Mouse (Mus musculus) hindbrain, embryonic 11.5 days (tissue): Measurements from ENCODE around the gene Guca1a. TPM values are rescaled to one million over a fixed set of nuclear protein-coding genes. Genes with fewer than 3 reads are reported as not detected.

Experiments
- ATAC-seq: fragments of 200-750 bp; cut with Nextera tagmentation; 2 replicates; pipeline ENCODE4 v1.8.0; 2017; ENCODE audit warnings: mild to moderate bottlenecking, moderate TSS enrichment, moderate library complexity; ENCODE audit not compliant: low FRiP score
- DNase-seq: peaks from one replicate; pipeline ENCODE4 v3.0.0-alpha.2; 2015; ENCODE audit warnings: low spot score
- H3K27ac ChIP-seq: fragments of 300-500 bp; sonication (generic); 2 replicates; pipeline ENCODE4 v1.5.1; 2014; ENCODE audit warnings: mild to moderate bottlenecking, low read depth, low read length
- H3K27me3 ChIP-seq: fragments of 300-500 bp; sonication (generic); 2 replicates; pipeline ENCODE4 v1.6.1; 2014; ENCODE audit warnings: mild to moderate bottlenecking, low read length, moderate library complexity, mixed read lengths; ENCODE audit not compliant: control insufficient read depth, insufficient read depth
- H3K36me3 ChIP-seq: fragments of 300-500 bp; sonication (generic); 2 replicates; pipeline ENCODE4 v1.6.1; 2014; ENCODE audit warnings: mild to moderate bottlenecking, low read length, moderate library complexity, mixed read lengths; ENCODE audit not compliant: control insufficient read depth, insufficient read depth
- H3K4me1 ChIP-seq: fragments of 300-500 bp; sonication (generic); replicated peaks from 2 replicates; pipeline ENCODE4 v1.6.1; 2014; ENCODE audit warnings: low read length, mixed read lengths; ENCODE audit not compliant: control insufficient read depth, insufficient read depth
- H3K4me2 ChIP-seq: fragments of 300-500 bp; sonication (generic); replicated peaks from 2 replicates; pipeline ENCODE4 v1.6.1; 2014; ENCODE audit warnings: mild to moderate bottlenecking, low read depth, low read length
- H3K4me3 ChIP-seq: fragments of 300-500 bp; sonication (generic); 2 replicates; pipeline ENCODE4 v1.5.1; 2014; ENCODE audit warnings: low read depth, low read length
- H3K9ac ChIP-seq: fragments of 300-500 bp; sonication (generic); 2 replicates; pipeline ENCODE4 v1.6.1; 2014; ENCODE audit warnings: low read depth, low read length
- H3K9me3 ChIP-seq: fragments of 300-500 bp; sonication (generic); 2 replicates; pipeline ENCODE4 v1.6.1; 2016; ENCODE audit warnings: low read length; ENCODE audit not compliant: control insufficient read depth
- WGBS: fragments of 180-500 bp; shearing (Covaris S2); extraction: QIAGEN DNeasy Blood & Tissue Kit; methylation state at CpG from one replicate; pipeline ENCODE4 v1.1.7; 2014; 5-methylcytosine and 5-hydroxymethylcytosine counted together
- polyA plus RNA-seq: library from polyadenylated mRNA; unstranded; fragments of >200 nt; fragmentation: Nextera tagmentation; extraction: Ambion mirVana; gene quantifications from 2 replicates; pipeline ENCODE4 v1.2.1, GENCODE M21; 2014

Guca1a gene
- polyA plus RNA-seq, 1 experiment from 2014 or later, result 1.3 TPM

DNA sequence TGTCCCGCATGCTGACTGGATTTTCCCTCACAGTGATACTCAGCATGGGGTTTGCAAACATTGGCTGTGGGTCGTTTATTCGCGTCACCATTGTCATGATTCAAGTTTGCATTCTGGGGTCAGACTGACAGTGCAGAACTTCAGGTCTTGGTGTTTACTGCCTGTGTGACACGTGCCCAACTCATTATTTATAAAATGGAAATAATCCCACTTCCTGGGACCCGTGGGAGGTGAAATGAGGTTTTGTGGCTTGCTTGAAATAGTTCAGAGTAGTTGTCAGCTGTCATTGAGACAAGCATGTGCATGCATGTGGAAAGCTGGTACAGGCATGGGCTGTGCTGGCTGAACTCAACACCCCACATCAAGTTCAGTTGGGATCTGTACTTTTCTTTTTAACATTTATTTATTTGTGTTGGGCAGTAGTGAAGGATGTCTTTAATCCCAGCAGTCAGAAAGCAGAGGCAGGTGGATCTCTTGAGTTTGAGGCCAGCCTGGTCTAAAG, 23.6 kb downstream of the Guca1a start:
- H3K4me3 ChIP-seq, result no peak overlapping the region
- WGBS, result 92% methylated on average over 6 of the region's 6 CpGs
- H3K9ac ChIP-seq, result no peak overlapping the region
- no peak overlapping the region for H3K27ac ChIP-seq
- H3K36me3 ChIP-seq, result peaks cover 9% of the 10 kb centered on the region; the same call in 1 of the 2 replicates
- no peaks in the 10 kb centered on the region for H3K4me1 ChIP-seq
- H3K9me3 ChIP-seq, result no peaks in the 10 kb centered on the region
- ATAC-seq (no peak), DNase-seq (no peak)
- no peak overlapping the region for H3K4me2 ChIP-seq
- no peaks in the 10 kb centered on the region for H3K27me3 ChIP-seq

DNA sequence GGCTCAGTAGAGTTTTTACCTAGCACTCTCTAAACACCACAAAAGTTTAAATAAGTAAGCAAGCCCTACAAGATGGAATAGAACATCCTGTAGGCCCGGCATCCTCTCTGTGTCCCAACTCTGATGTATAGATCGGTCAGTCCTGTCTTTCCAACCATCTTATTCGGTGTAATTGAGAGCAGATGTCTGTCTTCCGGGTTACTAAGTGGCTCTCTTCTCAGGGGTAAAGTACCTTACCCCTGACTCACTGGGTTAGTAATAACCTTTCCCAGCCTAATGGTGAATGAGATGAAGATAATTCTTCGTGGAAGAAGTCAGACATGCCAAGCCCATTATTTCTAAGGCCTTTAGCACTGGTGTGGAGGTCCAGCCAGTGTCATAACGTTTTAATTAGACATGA, 26.4 kb downstream of the Guca1a start:
- Histone ChIP-seq H3K27me3 (no peaks in the 10 kb centered on the region), H3K4me1 (no peaks in the 10 kb centered on the region), H3K9ac (no peak overlapping the region), H3K4me3 (no peak overlapping the region), H3K9me3 (no peaks in the 10 kb centered on the region), H3K36me3 (peaks cover 6% of the 10 kb centered on the region; the same call in 1 of the 2 replicates), H3K4me2 (no peak overlapping the region), H3K27ac (no peak overlapping the region)
- DNase-seq (no peak), ATAC-seq (no peak)
- WGBS, result 87% methylated on average over 6 of the region's 6 CpGs

DNA sequence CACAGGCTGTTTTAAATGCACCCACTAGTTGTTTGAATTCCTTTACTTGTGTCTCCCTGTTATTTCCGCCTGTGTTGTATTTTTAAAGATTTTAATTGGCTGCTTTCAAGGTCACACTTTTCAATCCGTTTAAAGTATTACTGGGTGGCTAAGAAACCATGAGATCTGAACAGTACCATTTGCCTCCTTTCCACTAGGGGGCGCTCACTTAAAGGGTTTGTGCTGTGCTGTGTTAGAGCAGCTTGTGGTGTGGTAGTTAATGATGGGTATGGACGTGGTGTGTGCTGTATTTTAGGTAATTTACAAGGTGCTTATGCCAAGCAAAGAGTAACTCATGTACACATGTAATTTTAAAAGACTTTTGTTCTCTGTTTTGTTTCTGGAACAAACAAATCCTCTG, 28.9 kb downstream of the Guca1a start:
- Histone ChIP-seq H3K4me2 (no peak overlapping the region), H3K9ac (no peak overlapping the region), H3K4me3 (no peak overlapping the region), H3K27me3 (no peaks in the 10 kb centered on the region), H3K36me3 (0 out of 2 replicates have a peak, but pooled peaks cover 6% of the 10 kb centered on the region), H3K9me3 (no peaks in the 10 kb centered on the region), H3K27ac (no peak overlapping the region), H3K4me1 (no peaks in the 10 kb centered on the region)
- DNase-seq, result peak; percentile 86
- peak; percentile 64 for ATAC-seq
- WGBS, result 17% methylated on average over 4 of the region's 4 CpGs

DNA sequence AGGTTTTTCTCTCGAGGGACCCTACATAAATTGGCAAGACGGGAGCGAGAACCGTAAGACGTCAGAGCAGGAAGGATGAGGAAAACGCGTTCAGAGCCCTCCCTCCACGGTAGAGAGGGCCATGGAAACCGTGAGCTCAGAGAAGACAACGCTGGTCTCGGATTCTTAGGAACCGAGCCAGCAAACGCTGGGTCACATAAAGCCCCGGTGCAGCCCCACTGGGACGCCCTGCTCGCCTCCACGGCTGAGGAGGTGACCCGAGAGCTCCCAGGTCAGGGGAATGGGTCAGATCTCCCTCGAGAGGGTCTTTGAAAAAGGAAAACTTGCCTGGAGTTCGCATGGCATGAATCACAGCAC, 31.3 kb downstream of the Guca1a start:
- Histone ChIP-seq H3K27me3 (no peaks in the 10 kb centered on the region), H3K27ac (0 out of 2 replicates have a peak overlapping the region, but pooled peaks have one; percentile 47), H3K9ac (peak overlapping the region; percentile 62), H3K9me3 (no peaks in the 10 kb centered on the region), H3K4me3 (peak overlapping the region; percentile 63), H3K36me3 (no peaks in the 10 kb centered on the region), H3K4me1 (no peaks in the 10 kb centered on the region), H3K4me2 (peak overlapping the region; percentile 56)
- ATAC-seq, result peak; percentile 52
- no peak for DNase-seq
- WGBS, result 2% methylated on average over 20 of the region's 20 CpGs

DNA sequence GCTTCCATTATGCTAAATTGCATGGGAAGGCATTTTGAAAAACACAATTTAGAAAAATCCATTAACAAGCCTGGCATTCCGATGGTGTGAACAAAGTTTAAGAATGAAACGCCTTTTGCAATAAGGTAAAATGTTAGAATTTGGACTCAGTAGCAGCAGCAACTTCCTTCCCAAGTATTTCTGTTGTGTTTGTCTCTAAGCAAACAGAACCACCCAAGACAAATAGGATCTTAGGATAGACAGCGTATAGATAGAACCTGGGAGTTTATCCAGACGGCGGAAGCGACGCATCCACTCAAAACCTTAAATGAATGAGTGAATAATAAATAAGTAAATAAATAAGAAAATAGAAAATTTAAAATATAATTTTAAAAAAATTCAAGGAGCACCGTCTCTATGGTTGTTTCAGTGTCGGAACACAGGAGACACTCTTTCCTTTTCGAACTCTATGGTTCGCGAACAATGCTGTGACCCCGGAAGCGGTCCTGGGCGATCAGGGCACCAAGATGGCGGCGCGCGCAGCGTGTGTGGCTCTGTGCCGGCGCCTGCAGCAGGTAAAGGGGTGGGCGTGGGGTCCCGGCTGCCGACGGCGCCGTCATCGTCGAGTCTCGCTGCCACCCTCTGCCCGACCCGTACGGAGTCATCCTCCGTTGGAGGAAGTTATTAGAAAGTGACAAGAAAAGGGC, 31.8 kb downstream of the Guca1a start, which contains the start of gene Mrps10:
Mrps10 (plus strand) TSS at position 487 of the 686 bp plus-strand sequence.
- 4% methylated on average over 35 of the region's 35 CpGs for WGBS
- DNase-seq, result peak; percentile 94

DNA sequence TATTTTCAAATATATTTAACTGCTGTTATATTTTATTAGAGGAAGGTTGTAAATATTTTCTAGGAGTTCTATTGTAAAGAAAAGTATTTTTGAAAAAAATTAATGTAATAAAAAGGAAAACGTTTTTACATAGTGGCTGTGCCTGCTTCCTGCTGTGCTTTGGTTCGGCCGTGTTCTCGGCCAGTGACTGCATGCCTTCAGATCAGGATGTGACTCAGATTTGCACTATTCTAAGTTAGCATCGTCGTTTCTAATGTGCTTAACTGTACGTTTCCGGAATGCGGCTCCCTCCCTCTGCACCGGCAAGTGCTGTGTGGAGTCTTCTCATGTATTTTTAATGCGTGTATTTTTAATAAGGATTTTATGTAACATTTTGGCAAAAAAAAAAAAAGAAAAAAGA, 39.0 kb downstream of the Guca1a start:
- no peaks in the 10 kb centered on the region for H3K36me3 ChIP-seq
- no peaks in the 10 kb centered on the region for H3K9me3 ChIP-seq
- no peak overlapping the region for H3K4me3 ChIP-seq
- no peak overlapping the region for H3K9ac ChIP-seq
- no peak overlapping the region for H3K4me2 ChIP-seq
- no peak for ATAC-seq
- no peak for DNase-seq
- H3K4me1 ChIP-seq, result no peaks in the 10 kb centered on the region
- 84% methylated on average over 11 of the region's 11 CpGs for WGBS
- H3K27ac ChIP-seq, result no peak overlapping the region
- H3K27me3 ChIP-seq, result no peaks in the 10 kb centered on the region

More for the DNA sequence above, 31.8 kb downstream of the Guca1a start, which contains the start of gene Mrps10:
- Histone ChIP-seq H3K36me3 (no peaks in the 10 kb centered on the region), H3K9ac (peak within 1 kb of the TSS; percentile 62), H3K4me1 (no peaks in the 10 kb centered on the region), H3K4me3 (peak within 1 kb of the TSS; percentile 63), H3K4me2 (peak within 1 kb of the TSS; percentile 56), H3K27ac (0 out of 2 replicates have a peak within 1 kb of the TSS, but pooled peaks have one; percentile 47), H3K9me3 (no peaks in the 10 kb centered on the region), H3K27me3 (no peaks in the 10 kb centered on the region)
- peak; percentile 91 for ATAC-seq

DNA sequence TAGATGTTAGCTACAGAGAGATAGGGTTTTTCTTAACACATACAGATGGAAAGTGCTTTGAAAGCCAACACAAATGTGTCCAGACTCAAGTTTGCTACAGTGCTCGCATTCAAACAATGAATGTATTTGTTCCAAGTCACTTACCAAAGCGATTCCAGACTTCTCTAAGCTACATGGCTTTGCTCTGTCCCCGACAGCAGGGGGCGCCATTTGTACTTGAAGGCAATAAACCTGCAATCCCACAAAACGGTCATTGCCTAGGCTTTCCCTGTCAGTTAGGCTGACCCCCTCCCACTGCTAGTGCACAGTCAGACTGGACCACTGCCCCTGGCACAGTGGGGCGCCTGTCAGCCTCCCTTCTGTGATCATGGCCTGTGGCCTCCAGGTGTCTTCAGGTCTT, 40.4 kb downstream of the Guca1a start:
- Histone ChIP-seq H3K9ac (no peak overlapping the region), H3K36me3 (no peaks in the 10 kb centered on the region), H3K9me3 (no peaks in the 10 kb centered on the region), H3K27ac (no peak overlapping the region), H3K4me2 (no peak overlapping the region), H3K4me3 (no peak overlapping the region), H3K27me3 (no peaks in the 10 kb centered on the region), H3K4me1 (no peaks in the 10 kb centered on the region)
- DNase-seq (peak; percentile 56), ATAC-seq (no peak)
- WGBS, result 45% methylated on average over 6 of the region's 6 CpGs

DNA sequence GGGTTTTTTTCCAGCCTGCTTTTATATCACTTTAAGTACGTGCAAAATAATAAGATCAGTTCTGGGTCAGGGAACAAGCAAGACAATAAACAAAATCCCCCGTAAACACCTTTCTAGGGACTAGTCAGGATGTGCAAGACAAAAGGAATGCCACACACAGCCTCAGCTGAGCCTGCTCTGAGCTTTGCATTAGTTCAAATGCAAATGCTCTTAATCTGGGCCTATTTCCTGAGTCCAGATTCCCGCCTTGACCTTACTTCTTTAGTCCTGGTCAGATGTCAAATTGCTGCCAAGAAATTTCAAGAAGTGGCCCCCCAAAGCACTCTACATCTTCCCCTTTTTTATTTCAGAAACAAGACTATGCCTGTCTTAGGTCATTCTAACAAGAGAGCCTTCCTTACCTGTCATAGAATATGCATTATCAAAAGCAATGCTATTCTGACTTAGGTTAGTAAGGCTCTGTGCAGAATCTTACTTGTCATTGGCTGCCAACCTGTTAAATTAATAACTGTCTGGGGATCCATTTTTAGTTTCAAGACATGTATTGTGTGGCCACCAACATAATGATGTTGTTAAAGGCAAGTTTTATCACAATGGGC, 50.6 kb downstream of the Guca1a start:
- ATAC-seq, result no peak
- WGBS, result 86% methylated on average over 3 of the region's 3 CpGs

More for the DNA sequence above, 50.6 kb downstream of the Guca1a start:
- Histone ChIP-seq H3K27ac (no peak overlapping the region), H3K9ac (no peak overlapping the region), H3K4me3 (no peak overlapping the region), H3K36me3 (peaks cover 16% of the 10 kb centered on the region), H3K4me1 (no peaks in the 10 kb centered on the region), H3K9me3 (peaks cover 4% of the 10 kb centered on the region; the same call in 1 of the 2 replicates), H3K4me2 (no peak overlapping the region), H3K27me3 (no peaks in the 10 kb centered on the region)
- DNase-seq, result no peak
